Mouse (Mus musculus): ENCODE measurements at regions not wholly inside any gene's neighbourhood (a gene's known extent, or its start where the extent isn't known, plus 50 kb on each side); places are given as distances from the start of the nearest gene placed in this dataset.

- no peak for DNase-seq (ENCODE audit: low spot score)
These were observed 83.1 kb upstream of the Ptpn1 start for GRCm38 (mm10) chr2:167848468-167849440.

DNA sequence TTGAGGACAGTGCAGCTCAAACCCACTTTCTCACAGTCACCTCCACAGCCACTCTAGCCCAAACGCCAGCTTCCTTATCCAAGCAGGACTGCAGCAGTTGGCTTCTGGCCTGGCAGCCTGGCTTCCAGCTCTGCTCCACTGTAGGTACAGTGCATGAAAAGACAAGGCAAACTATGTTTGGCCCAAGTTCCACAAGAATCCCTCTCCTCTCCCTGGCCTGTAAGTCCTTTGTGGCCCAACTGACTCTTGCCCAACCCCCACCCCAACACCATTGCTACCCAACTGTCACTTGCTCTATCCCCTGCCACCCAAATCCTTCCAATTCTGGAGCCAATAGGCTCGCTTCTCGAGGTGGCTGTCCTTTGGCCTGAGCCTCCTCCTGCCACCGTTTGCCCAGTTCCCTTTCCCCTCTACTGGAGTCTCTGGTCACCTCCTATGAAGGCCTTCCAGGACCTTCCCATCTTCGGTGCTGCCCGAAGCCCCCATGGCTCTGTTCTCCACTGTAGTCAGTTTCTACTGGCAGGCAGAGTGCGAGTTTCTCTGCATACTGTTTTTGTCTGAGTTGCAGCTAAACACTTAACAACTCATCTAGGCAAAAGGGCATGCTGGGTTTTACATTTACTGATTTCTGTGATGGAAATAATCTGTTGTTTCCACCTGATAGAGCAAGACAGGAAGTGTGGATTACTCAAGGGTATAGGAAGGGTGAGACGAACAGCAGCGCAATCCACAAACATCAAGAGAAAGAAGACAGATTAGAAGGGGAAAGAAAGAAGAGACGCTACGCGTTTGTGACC is 84.4 kb upstream of the Ptpn1 start:
- DNase-seq (ENCODE audit: low spot score), result no peak

- no peak for DNase-seq (ENCODE audit: low spot score)
These were observed 86.5 kb upstream of the Ptpn1 start for GRCm38 (mm10) chr2:167845370-167845769.

DNA sequence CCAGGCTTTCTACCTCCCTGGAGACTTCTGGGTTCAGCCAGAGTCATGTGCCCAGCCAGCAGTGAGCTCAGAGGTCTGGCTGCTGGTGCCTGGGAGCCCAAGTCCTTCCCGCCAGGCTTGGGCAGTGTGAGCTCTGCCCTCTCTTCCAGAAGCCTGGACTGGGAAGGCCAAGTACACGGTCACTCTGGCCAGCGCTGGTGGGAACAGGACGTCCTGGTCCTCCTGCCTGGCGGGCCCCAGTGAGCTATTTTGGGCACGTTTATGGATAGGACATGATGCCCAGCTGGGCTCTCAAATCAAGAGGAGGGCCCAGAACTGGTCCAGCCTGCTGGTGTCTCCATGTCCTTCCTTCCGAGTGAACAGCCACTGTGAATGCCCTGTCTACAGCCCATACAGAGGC is 87.3 kb upstream of the Ptpn1 start:
- DNase-seq (ENCODE audit: low spot score), result no peak

- no peak for DNase-seq (ENCODE audit: low spot score)
These were observed 87.9 kb upstream of the Ptpn1 start for GRCm38 (mm10) chr2:167843921-167844320.

DNA sequence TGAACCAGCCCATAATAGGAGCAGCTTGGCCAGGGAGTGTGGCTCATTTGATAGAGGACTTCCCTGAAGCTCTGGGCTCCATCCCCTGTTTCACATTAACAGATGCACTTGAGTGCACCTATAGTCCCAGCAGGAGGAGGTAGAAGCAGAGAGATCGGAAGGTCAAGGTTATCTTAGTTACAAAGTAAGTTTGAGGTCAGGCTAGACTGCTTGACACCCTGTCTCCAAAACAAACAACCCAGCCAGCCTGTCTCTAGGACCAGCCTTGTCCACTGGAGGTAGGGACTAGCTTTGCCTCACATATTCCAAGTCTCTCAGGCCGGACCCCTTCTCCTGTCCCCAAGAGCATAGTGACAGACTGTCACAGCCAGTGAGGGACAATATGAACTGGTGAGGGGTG is 88.9 kb upstream of the Ptpn1 start:
- DNase-seq (ENCODE audit: low spot score), result no peak

GRCm38 (mm10) chr2:167842473-167842872 is 89.4 kb upstream of the Ptpn1 start:
- DNase-seq (ENCODE audit: low spot score), result no peak

DNA sequence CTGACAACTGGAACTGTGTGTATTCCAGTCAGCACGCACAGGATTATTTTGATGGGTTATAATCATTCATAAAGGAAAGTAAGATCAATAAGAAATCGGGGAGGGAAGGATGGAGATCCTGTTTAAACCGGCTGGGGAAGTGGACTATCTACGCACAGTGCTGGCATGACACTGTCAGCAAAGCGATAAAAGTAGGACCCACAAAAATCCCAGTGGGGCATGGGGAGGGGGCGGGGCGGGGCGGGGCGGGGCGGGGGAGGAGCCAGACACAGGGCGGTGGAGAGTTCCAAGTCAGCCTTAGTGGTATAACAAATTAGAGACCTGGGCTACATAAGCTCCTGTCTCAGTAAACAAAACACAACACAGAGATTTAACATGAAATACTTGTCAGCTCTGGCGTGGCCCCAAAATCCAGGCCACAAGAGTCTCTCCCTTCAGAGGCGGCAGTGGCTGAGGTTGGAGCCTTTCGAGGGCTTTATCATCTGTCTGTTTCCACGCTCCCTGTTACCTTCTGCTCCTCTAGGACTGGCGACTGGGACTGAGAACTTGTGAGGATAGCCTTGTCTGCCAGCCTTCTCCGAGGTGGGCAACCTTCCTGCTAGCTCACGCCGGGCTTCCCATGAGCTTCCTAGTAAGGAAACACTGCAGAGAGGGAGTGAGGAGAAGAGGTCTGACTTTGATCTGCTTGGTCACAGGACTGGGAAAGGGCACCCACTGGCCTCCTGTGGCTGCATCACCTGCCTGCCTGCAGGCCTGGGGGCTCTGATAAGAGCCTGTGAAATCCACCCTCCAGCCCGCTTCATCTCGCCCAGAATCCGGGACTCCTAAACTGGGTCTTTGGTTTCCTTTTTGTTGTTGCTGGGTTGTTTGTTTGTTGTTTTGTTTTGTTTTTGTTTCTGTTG is 90.3 kb upstream of the Ptpn1 start:
- DNase-seq (ENCODE audit: low spot score), result no peak

DNA sequence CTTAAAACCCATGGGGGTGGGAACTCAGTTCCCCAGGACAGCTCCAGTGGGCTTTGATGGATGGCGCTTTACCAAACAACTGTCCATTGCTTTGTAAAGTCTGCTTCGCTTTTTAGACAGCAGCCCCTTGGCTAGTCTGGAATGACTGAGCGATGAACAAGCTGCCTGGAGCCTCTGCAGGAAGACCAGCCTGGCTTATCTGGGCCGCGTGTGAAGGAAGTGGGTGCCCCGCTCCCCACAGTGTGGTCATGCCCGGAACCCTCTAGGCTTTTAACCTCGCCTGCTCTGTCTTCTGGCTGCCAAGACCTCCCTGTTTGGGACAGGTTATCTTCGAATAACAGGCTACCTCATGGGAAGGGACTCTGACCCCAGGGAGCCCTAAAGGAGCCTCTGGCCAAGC is 91.5 kb upstream of the Ptpn1 start:
- DNase-seq (ENCODE audit: low spot score), result no peak

- no peak for DNase-seq (ENCODE audit: low spot score)
These were observed 92.4 kb upstream of the Ptpn1 start for GRCm38 (mm10) chr2:167839324-167839981.

- no peak for DNase-seq (ENCODE audit: low spot score)
These were observed 94.3 kb upstream of the Ptpn1 start for GRCm38 (mm10) chr2:167837596-167837995.

DNA sequence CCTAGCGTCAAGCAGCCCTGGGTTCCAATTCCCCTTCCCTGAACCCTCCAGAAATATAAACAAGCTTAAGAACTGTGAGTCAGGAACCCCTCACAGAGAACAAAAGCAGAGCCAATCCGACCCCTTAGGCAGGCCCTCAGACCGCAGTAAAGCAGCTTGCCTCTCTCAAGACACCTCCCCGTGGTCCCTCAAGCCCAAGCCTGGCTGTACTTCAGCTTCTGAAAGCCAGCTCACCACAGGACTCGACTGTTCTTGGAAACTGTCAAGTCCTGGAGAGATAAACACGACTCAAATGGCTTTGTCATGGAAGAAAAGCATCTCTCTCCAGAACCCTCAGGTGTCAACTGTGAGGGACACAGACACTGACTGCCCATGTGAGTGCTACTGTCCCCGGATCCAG is 95.2 kb upstream of the Ptpn1 start:
- DNase-seq (ENCODE audit: low spot score), result no peak

- no peak for DNase-seq (ENCODE audit: low spot score)
These were observed 97.3 kb upstream of the Ptpn1 start for GRCm38 (mm10) chr2:167834605-167835004.

DNA sequence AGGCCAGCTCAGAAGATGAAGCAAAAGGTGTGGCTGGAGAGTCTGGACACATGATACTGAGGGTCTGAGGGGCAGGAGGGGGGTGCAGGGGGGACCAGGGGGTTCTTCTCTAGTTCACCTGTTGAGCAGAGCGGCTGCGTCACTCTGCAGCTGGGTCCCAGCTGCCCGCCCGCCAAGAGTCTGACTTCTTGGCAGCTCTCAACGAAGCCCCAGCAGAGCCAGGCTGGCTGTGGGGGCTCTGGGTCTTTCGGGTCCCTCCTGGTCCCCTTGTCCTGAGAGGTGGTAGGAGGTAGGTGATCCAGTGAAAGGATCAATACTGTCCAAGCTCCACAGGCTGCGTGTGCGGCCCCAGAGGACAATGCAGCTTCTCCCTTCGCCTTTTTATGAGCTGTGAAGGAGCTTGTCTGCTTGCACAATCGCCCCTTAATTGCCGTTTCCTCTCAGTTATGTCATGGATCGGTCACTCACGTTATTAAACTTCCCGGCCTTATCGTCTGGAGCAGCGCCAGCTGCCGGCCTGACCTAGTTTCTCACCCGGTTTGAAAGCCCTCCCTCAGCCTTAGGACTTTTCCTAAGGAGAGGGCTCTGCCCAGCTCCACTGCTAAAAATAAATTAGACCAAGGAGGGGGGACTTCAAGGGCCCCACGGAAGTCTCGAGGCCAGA is 98.4 kb upstream of the Ptpn1 start:
- peak; percentile 84 for DNase-seq (ENCODE audit: low spot score)

GRCm38 (mm10) chr2:167831076-167832039 is 100.5 kb upstream of the Ptpn1 start:
- no peak for DNase-seq (ENCODE audit: low spot score)

- DNase-seq (ENCODE audit: low spot score), result no peak
These were observed 103.6 kb upstream of the Ptpn1 start for GRCm38 (mm10) chr2:167828258-167828657.

DNA sequence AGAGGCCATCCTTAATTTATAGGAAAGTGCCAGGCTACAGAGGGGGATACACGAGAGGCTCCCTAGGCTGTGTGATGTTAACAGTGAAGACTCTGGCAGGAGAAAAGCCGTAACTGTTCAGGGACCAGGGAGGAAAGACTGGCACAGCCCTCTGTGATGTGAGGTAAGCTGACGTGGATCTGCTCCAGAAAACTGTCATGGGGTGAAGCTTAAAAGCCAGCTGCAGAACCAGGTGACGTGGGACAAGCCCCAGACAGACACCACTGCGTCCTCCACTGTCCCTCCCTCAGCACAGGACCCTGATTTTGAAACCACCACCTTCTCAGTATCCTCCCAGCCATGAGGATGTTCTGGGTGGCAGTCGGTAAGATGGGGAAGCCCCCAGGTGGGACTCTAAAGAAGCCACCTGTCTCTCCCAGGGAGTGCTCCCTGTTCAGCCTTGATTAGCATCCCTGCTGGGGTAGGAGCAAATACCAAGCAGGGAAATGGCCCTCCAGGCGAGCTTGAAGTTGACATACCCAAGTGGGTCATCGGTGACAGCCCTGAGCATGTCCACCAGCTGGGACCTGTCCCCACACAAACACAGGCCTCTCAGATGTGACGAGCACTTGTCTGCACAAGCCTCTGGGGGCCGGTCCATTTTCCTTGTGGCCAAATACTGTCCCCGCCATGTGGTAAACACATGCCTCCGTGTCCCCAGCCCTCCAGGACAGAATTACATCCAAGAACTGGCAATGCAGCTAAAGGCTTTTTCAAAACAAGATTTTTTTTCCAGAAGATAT is 104.7 kb upstream of the Ptpn1 start:
- peak; percentile 30 for DNase-seq (ENCODE audit: low spot score)

GRCm38 (mm10) chr2:167823513-167823912 is 108.3 kb upstream of the Ptpn1 start:
- no peak for DNase-seq (ENCODE audit: low spot score)

GRCm38 (mm10) chr2:167823044-167823443 is 108.8 kb upstream of the Ptpn1 start:
- no peak for DNase-seq (ENCODE audit: low spot score)

Data from retina, embryonic 14.5 days (tissue).